Mouse (Mus musculus) cerebellum, adult 11-12 months (tissue): Measurements from ENCODE around the gene Iqschfp.
A peak's percentile ranks its signal among the peaks of the same experiment; 100 is the strongest.

Experiments used
- DNase-seq: peaks from one replicate; pipeline ENCODE4 v3.0.0; 2022

Iqschfp gene

GRCm38 (mm10) chr3:68542944-68543501 is 651.0 kb downstream of the Iqschfp start:
- DNase-seq, result peak; percentile 64

DNA sequence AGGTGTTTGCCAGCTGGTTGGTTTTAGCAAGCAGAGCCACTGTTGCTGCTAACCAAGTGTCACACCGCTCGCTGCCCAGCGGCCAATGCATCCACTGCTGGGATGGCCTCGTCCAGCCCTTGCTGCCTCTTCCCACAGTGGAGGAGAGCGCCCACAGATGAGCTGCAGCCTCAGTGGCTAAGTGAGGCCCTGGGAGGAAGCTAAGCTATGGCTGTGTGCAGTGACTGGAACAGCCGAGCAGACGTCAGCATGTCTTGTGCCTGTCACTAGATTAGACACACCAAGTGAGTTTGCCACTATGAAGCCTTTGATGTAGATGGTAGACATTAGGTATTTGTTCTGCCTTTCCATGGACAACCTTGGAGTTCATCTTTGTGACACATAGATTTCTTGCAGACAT is 652.8 kb downstream of the Iqschfp start:
- no peak for DNase-seq

- DNase-seq, result no peak
Measured at GRCm38 (mm10) chr3:68545898-68546297, 653.9 kb downstream of the Iqschfp start.

GRCm38 (mm10) chr3:68555087-68555662 is 663.1 kb downstream of the Iqschfp start:
- DNase-seq, result no peak

DNA sequence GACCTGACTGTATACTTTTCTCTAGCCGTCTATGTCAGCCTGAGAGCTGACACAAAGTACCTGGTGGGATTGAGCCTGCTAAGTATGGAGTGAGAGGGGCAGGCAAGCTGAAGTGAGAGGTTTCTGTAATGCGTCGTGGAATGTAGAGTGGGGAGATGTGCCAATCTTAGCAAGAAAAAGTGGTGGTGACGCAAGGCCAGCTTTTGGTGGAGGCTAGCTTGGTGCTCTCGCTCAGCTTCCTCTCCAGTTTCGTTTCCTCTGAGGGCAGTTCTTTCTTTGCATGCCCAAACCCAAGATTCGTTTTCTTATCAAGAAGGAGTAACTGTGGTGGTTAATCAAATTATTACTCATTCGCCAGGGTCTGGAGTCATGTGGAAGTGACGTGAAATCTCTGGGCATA is 664.9 kb downstream of the Iqschfp start:
- DNase-seq, result no peak

- no peak for DNase-seq
Measured at GRCm38 (mm10) chr3:68558744-68559143, 666.7 kb downstream of the Iqschfp start.

DNA sequence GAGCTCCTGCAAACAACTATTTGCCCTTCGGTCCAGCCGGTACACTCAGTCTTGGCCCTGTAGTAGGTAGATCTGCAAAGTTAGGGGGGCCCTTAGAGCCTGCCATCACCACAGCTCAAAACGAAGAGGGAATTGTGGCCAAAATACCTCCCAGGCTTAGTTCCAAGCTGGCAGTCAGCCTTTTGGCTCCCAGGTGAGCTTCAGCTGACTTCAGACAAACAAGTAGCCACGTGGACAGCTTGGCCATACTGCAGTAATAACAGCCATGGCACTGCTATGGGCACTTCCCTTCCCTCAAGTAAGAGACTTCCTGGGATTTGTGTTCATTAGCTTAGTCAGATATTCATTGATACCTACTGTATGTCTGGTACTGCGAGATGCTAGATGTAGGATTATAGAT is 668.0 kb downstream of the Iqschfp start:
- peak; percentile 82 for DNase-seq

GRCm38 (mm10) chr3:68562838-68563237 is 670.8 kb downstream of the Iqschfp start:
- DNase-seq, result no peak

DNA sequence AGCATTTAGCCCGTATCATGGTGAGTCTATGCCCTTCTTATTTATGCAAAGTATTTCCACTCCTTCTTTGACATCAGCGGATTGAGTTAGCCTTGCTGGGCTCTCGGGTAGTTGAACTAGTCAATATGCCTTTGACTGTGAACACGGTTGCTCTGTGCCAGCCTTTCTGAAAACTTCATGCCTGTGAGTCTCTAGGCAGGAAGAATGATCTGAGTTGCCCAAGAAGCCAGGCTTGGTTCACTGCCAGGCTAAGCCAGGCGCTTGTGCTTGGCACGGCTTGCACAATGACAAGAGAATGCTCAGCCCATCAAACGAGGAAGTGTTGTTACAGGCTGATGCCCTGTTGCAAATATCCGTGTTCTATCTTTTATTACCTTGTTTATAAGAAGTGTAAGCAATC is 671.9 kb downstream of the Iqschfp start:
- DNase-seq, result peak; percentile 66

- no peak for DNase-seq
Measured at GRCm38 (mm10) chr3:68564978-68565674, 673.1 kb downstream of the Iqschfp start.

DNA sequence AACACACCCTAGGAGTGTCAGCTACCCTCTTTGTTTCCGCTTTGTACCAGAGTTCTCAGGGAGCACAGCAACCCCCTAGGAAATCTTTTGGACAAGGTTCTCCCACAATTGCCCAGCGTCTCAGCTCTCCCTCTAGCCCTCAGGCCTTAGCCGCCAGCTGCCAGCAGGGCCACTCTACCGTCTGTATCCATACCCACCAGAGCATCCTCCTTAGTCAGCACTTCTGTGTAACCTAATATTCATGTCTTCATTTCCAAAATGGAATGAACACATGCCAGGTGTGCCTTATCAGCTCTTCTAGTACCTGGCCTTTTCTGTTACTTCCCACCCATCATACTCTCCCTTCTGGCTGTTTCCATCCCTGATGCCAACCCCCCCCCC is 673.6 kb downstream of the Iqschfp start:
- DNase-seq, result no peak

GRCm38 (mm10) chr3:68567581-68567980 is 675.5 kb downstream of the Iqschfp start:
- no peak for DNase-seq

GRCm38 (mm10) chr3:68568149-68568548 is 676.1 kb downstream of the Iqschfp start:
- no peak for DNase-seq

DNA sequence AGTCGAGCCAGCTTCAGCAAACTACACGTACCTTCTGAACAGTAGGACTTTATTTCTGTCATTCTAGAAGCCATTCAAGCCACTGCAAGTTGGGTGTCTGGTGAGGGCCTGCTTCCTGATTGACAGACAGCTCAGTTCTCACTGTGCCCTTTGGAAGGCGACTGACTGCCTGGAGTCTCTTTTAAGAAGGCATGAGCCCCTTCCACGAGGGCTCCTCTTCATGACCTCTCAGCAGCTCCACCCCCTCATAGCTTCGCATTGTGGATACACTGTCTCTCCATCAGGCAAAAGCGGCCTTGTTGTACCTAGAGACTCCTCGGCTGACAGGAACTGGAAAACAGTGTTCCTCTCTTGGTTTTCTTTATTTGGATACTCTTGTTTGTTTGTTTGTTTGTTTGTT is 676.7 kb downstream of the Iqschfp start:
- no peak for DNase-seq

DNA sequence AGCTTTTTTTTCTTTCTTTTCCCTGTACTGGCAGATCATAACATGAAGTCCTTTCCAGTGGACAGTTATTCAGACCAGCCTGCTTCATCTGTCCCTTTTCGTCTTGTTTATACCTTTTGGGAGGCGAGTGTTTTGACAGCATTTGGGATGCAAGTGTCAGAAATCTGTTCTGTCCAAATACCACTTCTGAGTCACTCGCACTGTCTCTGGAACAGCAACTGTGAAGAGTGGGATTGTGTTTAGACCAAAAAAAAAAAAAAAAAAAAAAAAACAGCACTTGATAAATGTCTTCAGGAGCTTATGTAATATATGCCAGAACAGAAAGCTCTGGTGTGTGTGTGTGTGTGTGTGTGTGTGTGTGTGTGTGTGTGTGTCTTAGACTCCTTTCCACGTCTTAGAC is 678.3 kb downstream of the Iqschfp start:
- DNase-seq, result no peak

GRCm38 (mm10) chr3:68572249-68573225 is 680.5 kb downstream of the Iqschfp start:
- DNase-seq, result peak; percentile 95

DNA sequence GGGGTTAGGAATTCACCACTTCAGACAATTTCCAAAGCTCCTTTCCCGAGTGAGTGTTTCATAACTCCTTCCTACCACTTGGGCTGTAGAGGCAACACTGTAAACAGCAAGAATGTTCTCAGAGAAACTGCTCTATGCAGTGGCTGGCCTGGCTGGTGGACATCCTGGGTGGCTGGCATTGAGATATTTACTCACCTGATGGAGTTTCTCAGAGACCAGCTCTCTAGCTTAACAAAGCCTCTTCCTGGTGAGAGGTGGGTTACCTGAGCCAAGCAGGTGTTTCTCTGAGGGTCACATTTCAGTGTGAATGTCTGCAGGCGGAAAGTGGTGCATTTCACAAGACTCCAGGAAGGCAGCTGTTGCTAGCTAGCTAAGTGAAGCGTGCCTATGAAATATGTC is 681.2 kb downstream of the Iqschfp start:
- DNase-seq, result peak; percentile 53

DNA sequence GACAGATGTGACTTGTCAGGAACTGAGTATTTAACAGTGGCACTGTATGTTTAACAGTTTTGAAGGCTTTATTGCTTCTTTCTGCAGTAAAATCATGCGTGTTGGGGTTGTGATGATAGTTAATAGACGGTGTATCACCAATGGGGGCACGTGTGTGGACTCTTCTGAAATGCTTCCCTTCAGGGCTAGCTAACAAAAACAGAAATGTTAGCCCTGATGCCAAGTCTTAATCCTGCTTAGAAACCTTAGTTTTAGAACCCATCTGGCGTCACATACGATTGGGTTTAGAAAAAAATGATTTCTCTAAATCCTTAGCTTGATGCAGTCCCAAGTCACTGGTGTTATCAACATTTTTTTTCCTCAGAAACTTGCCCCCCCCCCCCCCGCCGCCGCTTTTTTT is 682.1 kb downstream of the Iqschfp start:
- DNase-seq, result no peak

DNA sequence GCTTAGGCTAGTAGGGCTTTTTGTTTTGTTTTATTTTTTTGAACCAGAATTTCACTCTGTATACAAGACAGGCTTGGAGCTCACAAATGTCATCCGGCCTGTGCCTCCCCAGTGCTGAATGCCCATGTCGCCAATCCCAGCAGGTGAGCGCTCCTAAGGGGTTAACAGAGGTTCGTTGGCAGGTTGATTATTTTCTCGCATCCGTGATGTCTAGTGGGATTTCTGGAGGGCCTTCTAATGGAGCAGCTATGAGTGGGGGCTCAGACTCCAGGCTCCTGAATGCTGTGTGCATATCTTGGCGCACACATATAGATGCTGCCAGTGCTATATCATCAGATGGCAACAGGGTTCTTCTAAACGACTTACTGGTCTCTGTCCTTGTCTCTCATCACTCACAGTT is 682.5 kb downstream of the Iqschfp start:
- peak; percentile 71 for DNase-seq

DNA sequence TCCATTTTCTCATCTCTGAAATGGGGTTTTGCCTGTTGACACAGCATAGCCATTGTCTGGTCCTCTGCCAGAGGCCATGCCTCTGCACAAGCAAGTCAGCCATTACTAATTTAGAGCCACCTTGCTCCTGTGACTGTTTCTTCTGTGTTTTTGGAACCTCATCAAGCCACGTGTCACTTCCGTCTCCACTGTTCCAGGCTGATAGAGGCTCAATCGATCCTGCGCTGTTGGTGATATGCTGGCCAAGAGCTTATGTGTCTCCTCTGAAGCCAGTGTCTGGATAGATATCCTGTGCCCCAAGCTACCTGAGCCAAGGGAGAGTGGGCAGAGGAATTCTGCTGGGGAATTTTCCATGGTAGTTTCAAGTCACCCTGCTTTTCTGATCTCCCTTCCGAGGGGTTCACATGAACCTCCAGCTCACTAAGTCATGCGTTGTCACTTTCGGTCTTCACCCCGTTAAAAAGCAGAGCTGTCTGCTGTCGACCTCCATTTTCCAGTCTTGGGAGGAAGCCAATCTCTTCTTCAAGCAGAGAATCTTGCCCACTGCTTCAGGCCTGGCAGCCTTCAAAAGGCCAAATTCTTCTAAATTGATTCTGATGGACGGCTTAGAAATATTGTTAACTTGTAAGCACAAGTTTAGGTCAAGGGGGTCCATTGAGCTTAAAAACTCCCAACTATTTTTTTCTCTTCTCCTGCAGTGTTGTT is 683.8 kb downstream of the Iqschfp start:
- peak; percentile 89 for DNase-seq

DNA sequence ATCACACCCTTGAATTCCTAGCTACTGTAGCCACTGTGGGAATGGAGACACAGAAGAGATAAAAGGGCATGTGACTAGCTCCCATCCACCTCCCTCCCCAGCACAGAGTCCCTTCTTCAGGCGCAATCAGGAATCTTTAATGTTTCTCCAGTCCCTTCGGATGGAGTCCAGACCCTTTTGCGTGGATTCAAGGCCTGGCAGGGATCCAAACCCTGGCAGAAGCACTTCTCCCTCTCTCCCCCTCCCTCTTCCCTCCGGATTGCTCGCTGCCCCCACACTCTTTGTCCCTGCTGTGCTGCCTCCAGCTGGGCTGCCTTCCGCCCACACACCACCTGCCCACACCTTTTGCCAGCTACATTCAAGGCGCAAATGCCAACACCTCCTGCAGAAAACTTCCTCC is 684.4 kb downstream of the Iqschfp start:
- peak; percentile 97 for DNase-seq

DNA sequence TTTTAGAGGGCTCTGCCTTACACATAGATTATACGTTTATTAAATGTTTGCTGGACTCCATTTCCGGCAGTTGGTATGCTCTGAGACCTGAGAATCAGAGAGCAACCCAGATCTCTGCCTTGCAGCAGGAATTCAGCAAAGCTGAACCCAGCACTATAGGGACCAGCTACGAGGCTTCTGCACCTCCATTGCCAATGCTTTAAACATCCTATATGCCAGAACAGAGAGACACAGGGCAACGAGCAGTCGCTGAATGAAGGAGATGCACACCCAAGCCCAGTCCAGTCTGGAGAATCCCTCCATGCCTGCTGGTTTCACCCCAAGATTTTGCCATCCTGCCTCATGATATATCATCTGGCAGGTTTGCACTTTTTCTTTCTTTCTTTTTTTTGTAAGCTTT is 684.9 kb downstream of the Iqschfp start:
- peak; percentile 64 for DNase-seq

- DNase-seq, result peak; percentile 74
Measured at GRCm38 (mm10) chr3:68581591-68581990, 689.6 kb downstream of the Iqschfp start.
